In genomic region chr8:70395649-70396048, GRCm38 (mm10) we compare ENCODE assay signal across 10 mouse cellular contexts. TPM values are rescaled to one million over a fixed set of nuclear protein-coding genes. Genes with fewer than 3 reads are reported as not detected.
DNase-seq lines count a peak whose midpoint lies in the region; ATAC-seq and TF ChIP-seq lines count a peak whose summit lies in the region.
"Had no signal": no experiment of that assay in that cellular context is flagged by ENCODE, and none has a peak within 500 bp of the region (broad histone marks: within the 10 kb centered on the region; RNA-seq: fewer than 3 reads in every experiment).

No protein-coding gene starts in this region.

- 87% methylated on average over 5 of the region's 5 CpGs for WGBS in embryonic facial prominence, embryonic 13.5 days
- 88% methylated on average over 5 of the region's 5 CpGs for WGBS in embryonic facial prominence, embryonic 10.5 days
- WGBS in lung, adult 2 months: 58% methylated on average over 5 of the region's 5 CpGs
- 68% methylated on average over 5 of the region's 5 CpGs for WGBS in hindbrain, embryonic 15.5 days

- H3K4me1 ChIP-seq in embryonic facial prominence, embryonic 13.5 days: 0 out of 2 replicates have a peak, but pooled peaks cover 3% of the 10 kb centered on the region
- H3K4me1 ChIP-seq in embryonic facial prominence, embryonic 10.5 days: peaks cover 6% of the 10 kb centered on the region
- no peaks in the 10 kb centered on the region for H3K4me1 ChIP-seq in lung, adult 2 months (ENCODE audit: control insufficient read depth, insufficient read depth, low read length)
- H3K4me1 ChIP-seq in hindbrain, embryonic 15.5 days (replicated peaks): no peaks in the 10 kb centered on the region
- H3K4me1 ChIP-seq: embryonic facial prominence, embryonic 12.5 days; lung, embryonic 15.5 days had no signal

- no peak for TF ChIP-seq CTCF in lung, adult 2 months (IDR thresholded peaks at IDR 0.05; ENCODE audit: insufficient read depth, low read length)

- no peak overlapping the region for H3K4me3 ChIP-seq in embryonic facial prominence, embryonic 13.5 days
- no peak overlapping the region for H3K4me3 ChIP-seq in embryonic facial prominence, embryonic 10.5 days
- H3K4me3 ChIP-seq in lung, adult 2 months (replicated peaks; ENCODE audit: extremely low read depth, low read depth, low read length): no peak overlapping the region
- no peak overlapping the region for H3K4me3 ChIP-seq in hindbrain, embryonic 15.5 days
- H3K4me3 ChIP-seq: embryonic facial prominence, embryonic 12.5 days; lung, embryonic 15.5 days had no signal

- no peak overlapping the region for H3K4me2 ChIP-seq in embryonic facial prominence, embryonic 13.5 days
- H3K4me2 ChIP-seq in hindbrain, embryonic 15.5 days: no peak overlapping the region
- H3K4me2 ChIP-seq: embryonic facial prominence, embryonic 12.5 days; lung, embryonic 15.5 days had no signal

- no peak for ATAC-seq in embryonic facial prominence, embryonic 13.5 days (ENCODE audit: insufficient number of reproducible peaks, insufficient read depth, low FRiP score, low TSS enrichment, low read depth)
- ATAC-seq in hindbrain, embryonic 15.5 days (ENCODE audit: low FRiP score, low read depth): peak; percentile 14; the same call in 1 of the 2 replicates
- no peak for ATAC-seq in frontal cortex, adult (ENCODE audit: low TSS enrichment)

- no peak for DNase-seq in embryonic facial prominence, embryonic 10.5 days (ENCODE audit: low spot score)
- peak; percentile 16 for DNase-seq in lung, postnatal 25 days (ENCODE audit: low spot score)
- no peak for DNase-seq in lung, adult 2 months
- peak; percentile 93 to 95 for DNase-seq in cerebellum, postnatal 36 days
- no peak for DNase-seq in yolk sac, embryonic 10.5 days (ENCODE audit: low spot score)

- no peaks in the 10 kb centered on the region for H3K27me3 ChIP-seq in embryonic facial prominence, embryonic 13.5 days
- H3K27me3 ChIP-seq in embryonic facial prominence, embryonic 10.5 days (replicated peaks; ENCODE audit: low read depth, poor library complexity, severe bottlenecking): no peaks in the 10 kb centered on the region
- H3K27me3 ChIP-seq in hindbrain, embryonic 15.5 days: no peaks in the 10 kb centered on the region
- H3K27me3 ChIP-seq: embryonic facial prominence, embryonic 12.5 days; lung, embryonic 15.5 days had no signal

- TF ChIP-seq POLR2A in lung, adult 2 months (IDR thresholded peaks at IDR 0.05; ENCODE audit: borderline replicate concordance, extremely low read depth, low read depth, low read length): no peak

- no peaks in the 10 kb centered on the region for H3K9me3 ChIP-seq in embryonic facial prominence, embryonic 13.5 days
- no peaks in the 10 kb centered on the region for H3K9me3 ChIP-seq in embryonic facial prominence, embryonic 10.5 days
- no peaks in the 10 kb centered on the region for H3K9me3 ChIP-seq in hindbrain, embryonic 15.5 days
- H3K9me3 ChIP-seq: embryonic facial prominence, embryonic 12.5 days; lung, embryonic 15.5 days had no signal

- H3K27ac ChIP-seq in embryonic facial prominence, embryonic 13.5 days: 0 out of 2 replicates have a peak overlapping the region, but pooled peaks have one; percentile 39
- no peak overlapping the region for H3K27ac ChIP-seq in embryonic facial prominence, embryonic 10.5 days (replicated peaks)
- H3K27ac ChIP-seq in hindbrain, embryonic 15.5 days (replicated peaks): 0 out of 2 replicates have a peak overlapping the region, but pooled peaks have one; percentile 34
- H3K27ac ChIP-seq: embryonic facial prominence, embryonic 12.5 days; lung, embryonic 15.5 days had no signal

- H3K36me3 ChIP-seq in embryonic facial prominence, embryonic 13.5 days: peaks cover 55% of the 10 kb centered on the region
- peaks cover 41% of the 10 kb centered on the region for H3K36me3 ChIP-seq in embryonic facial prominence, embryonic 10.5 days (replicated peaks)
- H3K36me3 ChIP-seq in hindbrain, embryonic 15.5 days: peaks cover 30% of the 10 kb centered on the region

- no peak overlapping the region for H3K9ac ChIP-seq in embryonic facial prominence, embryonic 13.5 days
- H3K9ac ChIP-seq in hindbrain, embryonic 15.5 days: no peak overlapping the region
- H3K9ac ChIP-seq: embryonic facial prominence, embryonic 12.5 days; lung, embryonic 15.5 days had no signal

RNA-seq across cellular contexts. Expression of gene Comp, which starts 22.3 kb away (rescaled TPM):
- 0.59 and 0.81 TPM in 2 replicates for polyA plus RNA-seq in embryonic facial prominence, embryonic 13.5 days (2015; fragmentation: Nextera tagmentation; extraction: Ambion mirVana)
- polyA plus RNA-seq in embryonic facial prominence, embryonic 10.5 days (2016; fragmentation: Nextera tagmentation; extraction: Ambion mirVana): 0.19 and 0.37 TPM in 2 replicates
- 0.51 and 1.3 TPM in 2 replicates for polyA plus RNA-seq in lung, adult 2 months (2012; rRNA removed)
- 0.27 and 0.47 TPM in 2 replicates for polyA plus RNA-seq in hindbrain, embryonic 15.5 days (2015; fragmentation: Nextera tagmentation; extraction: Ambion mirVana)

RNA-seq across cellular contexts. Expression of gene Upf1, which starts 42.6 kb away (rescaled TPM):
- 20.3 and 22.1 TPM in 2 replicates for polyA plus RNA-seq in embryonic facial prominence, embryonic 13.5 days (2015; fragmentation: Nextera tagmentation; extraction: Ambion mirVana)
- polyA plus RNA-seq in embryonic facial prominence, embryonic 10.5 days (2016; fragmentation: Nextera tagmentation; extraction: Ambion mirVana): 21.9 and 22.1 TPM in 2 replicates
- polyA plus RNA-seq in lung, adult 2 months (2012; rRNA removed): 35.8 and 36.7 TPM in 2 replicates
- polyA plus RNA-seq in hindbrain, embryonic 15.5 days (2015; fragmentation: Nextera tagmentation; extraction: Ambion mirVana): 14.5 and 15.1 TPM in 2 replicates

RNA-seq across cellular contexts. Expression of gene Crtc1, which starts 43.7 kb away (rescaled TPM):
- 26.6 and 28.1 TPM in 2 replicates for polyA plus RNA-seq in embryonic facial prominence, embryonic 13.5 days (2015; fragmentation: Nextera tagmentation; extraction: Ambion mirVana)
- 17.3 and 20.6 TPM in 2 replicates for polyA plus RNA-seq in embryonic facial prominence, embryonic 10.5 days (2016; fragmentation: Nextera tagmentation; extraction: Ambion mirVana)
- 18.7 and 20.4 TPM in 2 replicates for polyA plus RNA-seq in lung, adult 2 months (2012; rRNA removed)
- polyA plus RNA-seq in hindbrain, embryonic 15.5 days (2015; fragmentation: Nextera tagmentation; extraction: Ambion mirVana): 46.1 and 57.4 TPM in 2 replicates

Comparison
In these comparisons a context has a peak if more than half of its experiments do, and no peak if none do; other contexts are left out.
1. DNase-seq: peak in lung, postnatal 25 days (single experiment) and cerebellum, postnatal 36 days (2 of 2); none in embryonic facial prominence, embryonic 10.5 days (single experiment), lung, adult 2 months (single experiment) and yolk sac, embryonic 10.5 days (single experiment).